ENCODE assay signal across 20 mouse cellular contexts in the genomic region with DNA sequence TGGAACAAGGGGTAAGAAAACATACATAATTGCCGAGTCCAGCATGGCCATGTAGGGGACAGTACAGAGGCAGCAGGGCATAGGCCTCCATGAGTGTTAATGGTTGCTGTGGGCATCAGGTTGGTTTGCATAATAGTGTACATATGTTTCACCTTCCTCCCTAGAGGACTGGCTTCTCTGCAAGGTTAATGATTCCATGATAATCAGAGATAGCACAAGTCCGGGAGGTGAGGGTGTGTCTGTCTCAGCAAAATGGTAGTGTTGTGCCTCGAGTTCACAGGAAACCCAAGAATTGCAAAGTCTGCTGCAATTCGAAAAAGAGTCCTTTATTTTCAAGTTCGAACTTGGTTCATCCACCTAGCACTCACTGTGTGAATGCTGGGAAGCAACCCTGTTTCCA.
"Had no signal": no experiment of that assay in that cellular context is flagged by ENCODE, and none has a peak within 500 bp of the region (broad histone marks: within the 10 kb centered on the region; RNA-seq: fewer than 3 reads in every experiment).

No protein-coding gene starts in this region.

- H3K4me2 ChIP-seq: lung, embryonic 15.5 days; midbrain, embryonic 12.5 days; neural tube, embryonic 13.5 days; neural tube, embryonic 15.5 days had no signal

- H3K4me3 ChIP-seq: lung, embryonic 15.5 days; midbrain, embryonic 10.5 days; midbrain, embryonic 12.5 days; myocyte; neural tube, embryonic 13.5 days; neural tube, embryonic 15.5 days had no signal

- H3K9ac ChIP-seq: liver, postnatal 0 days; lung, embryonic 15.5 days; midbrain, embryonic 12.5 days; neural tube, embryonic 13.5 days; neural tube, embryonic 15.5 days had no signal

- DNase-seq: liver, postnatal 0 days; lung, adult 2 months; lung, postnatal 4 days; midbrain, embryonic 14.5 days; retina, postnatal 1 day; right cerebral cortex, adult 18-20 months; right cerebral cortex, postnatal 25 days; right cerebral cortex, postnatal 4 days; spleen, adult 18-20 months; thymus, adult 18-20 months; thymus, postnatal 14 days; thymus, postnatal 36 days had no signal

- H3K27ac ChIP-seq: lung, embryonic 15.5 days; midbrain, embryonic 10.5 days; midbrain, embryonic 12.5 days; neural tube, embryonic 13.5 days; neural tube, embryonic 15.5 days had no signal

- H3K36me3 ChIP-seq: lung, embryonic 15.5 days; midbrain, embryonic 10.5 days; midbrain, embryonic 12.5 days; neural tube, embryonic 13.5 days; neural tube, embryonic 15.5 days had no signal

- H3K27me3 ChIP-seq: lung, embryonic 15.5 days; midbrain, embryonic 12.5 days; neural tube, embryonic 13.5 days; neural tube, embryonic 15.5 days had no signal

- ATAC-seq: liver, postnatal 0 days; lung, postnatal 0 days; midbrain, embryonic 16.5 days had no signal

- H3K9me3 ChIP-seq: lung, embryonic 15.5 days; midbrain, embryonic 10.5 days; midbrain, embryonic 12.5 days; neural tube, embryonic 13.5 days; neural tube, embryonic 15.5 days had no signal
